Comparison of ENCODE assay signal across 19 mouse cellular contexts in genomic region chr9:84262151-84262550, GRCm38 (mm10).
DNase-seq lines count a peak whose midpoint lies in the region; ATAC-seq and TF ChIP-seq lines count a peak whose summit lies in the region.
"Had no signal": no experiment of that assay in that cellular context is flagged by ENCODE, and none has a peak within 500 bp of the region (broad histone marks: within the 10 kb centered on the region; RNA-seq: fewer than 3 reads in every experiment).

No protein-coding gene starts in this region.

- H3K4me2 ChIP-seq in intestine, embryonic 14.5 days (ENCODE audit: low read length), result no peak overlapping the region
- H3K4me2 ChIP-seq in intestine, postnatal 0 days (replicated peaks; ENCODE audit: low read depth), result no peak overlapping the region
- H3K4me2 ChIP-seq in kidney, postnatal 0 days (ENCODE audit: low read length), result no peak overlapping the region
- H3K4me2 ChIP-seq: heart, embryonic 12.5 days had no signal

- intact Hi-C loops in left cerebral cortex, postnatal 4 days (cut with DNase I), result no loop called here

- no peak overlapping the region for H3K27ac ChIP-seq in intestine, embryonic 14.5 days (ENCODE audit: low read depth)
- no peak overlapping the region for H3K27ac ChIP-seq in intestine, postnatal 0 days (ENCODE audit: low read depth, low read length)
- H3K27ac ChIP-seq in kidney, postnatal 0 days, result no peak overlapping the region
- H3K27ac ChIP-seq: embryonic facial prominence, embryonic 10.5 days; gastrocnemius, adult 2 months had no signal

- DNase-seq in intestine, embryonic 14.5 days (ENCODE audit: low spot score), result peak; percentile 52
- DNase-seq in kidney, postnatal 0 days (ENCODE audit: low spot score), result peak; percentile 74
- DNase-seq in kidney, adult 11 months, result no peak
- peak; percentile 6 for DNase-seq in left cerebral cortex, postnatal 4 days
- DNase-seq in left cerebral cortex, adult 8-10 months (ENCODE audit: low spot score in 2 of 2), result no peak
- DNase-seq in urinary bladder, postnatal 14 days (ENCODE audit: low spot score), result peak; percentile 28
- DNase-seq in urinary bladder, postnatal 10 days (ENCODE audit: low spot score), result no peak
- DNase-seq: adrenal gland, adult 8-10 months; adrenal gland, postnatal 36 days; B cell, adult 2 months; cerebellum, adult 2 months; gastrocnemius, adult 2 months; gastrocnemius, postnatal 25 days had no signal

- WGBS in intestine, embryonic 14.5 days, result 33% methylated on average over 5 of the region's 5 CpGs
- WGBS in intestine, postnatal 0 days, result 54% methylated on average over 5 of the region's 5 CpGs
- 35% methylated on average over 5 of the region's 5 CpGs for WGBS in kidney, postnatal 0 days

- H3K9ac ChIP-seq in intestine, embryonic 14.5 days (ENCODE audit: low read length), result no peak overlapping the region
- no peak overlapping the region for H3K9ac ChIP-seq in intestine, postnatal 0 days (ENCODE audit: low read depth, low read length)
- H3K9ac ChIP-seq in kidney, postnatal 0 days (ENCODE audit: low read depth, low read length), result no peak overlapping the region
- H3K9ac ChIP-seq: heart, embryonic 12.5 days had no signal

- no peaks in the 10 kb centered on the region for H3K27me3 ChIP-seq in intestine, embryonic 14.5 days (replicated peaks; ENCODE audit: control insufficient read depth, insufficient read depth, low read length)
- H3K27me3 ChIP-seq in intestine, postnatal 0 days (replicated peaks; ENCODE audit: control insufficient read depth, insufficient read depth, low read length), result no peaks in the 10 kb centered on the region
- no peaks in the 10 kb centered on the region for H3K27me3 ChIP-seq in kidney, postnatal 0 days (ENCODE audit: insufficient read depth, low read length)
- H3K27me3 ChIP-seq: heart, embryonic 12.5 days had no signal

- H3K9me3 ChIP-seq in intestine, embryonic 14.5 days (ENCODE audit: control insufficient read depth, low read length), result no peaks in the 10 kb centered on the region
- no peaks in the 10 kb centered on the region for H3K9me3 ChIP-seq in intestine, postnatal 0 days (ENCODE audit: control insufficient read depth)
- H3K9me3 ChIP-seq in kidney, postnatal 0 days (replicated peaks; ENCODE audit: low read length), result no peaks in the 10 kb centered on the region
- H3K9me3 ChIP-seq: embryonic facial prominence, embryonic 10.5 days; G1E; heart, embryonic 12.5 days had no signal

- no peak for ATAC-seq in intestine, embryonic 14.5 days (replicated peaks; ENCODE audit: low FRiP score, low TSS enrichment, low read depth)
- ATAC-seq in intestine, postnatal 0 days, result no peak
- ATAC-seq in kidney, postnatal 0 days (replicated peaks; ENCODE audit: low FRiP score, low read depth), result peak; percentile 71; the same call in 1 of the 2 replicates
- ATAC-seq: CD4-positive, CD25-positive, alpha-beta regulatory T cell, adult 4 months; forebrain, embryonic 14.5 days had no signal

- H3K4me1 ChIP-seq in intestine, embryonic 14.5 days (replicated peaks; ENCODE audit: control insufficient read depth, insufficient read depth, low read length), result no peaks in the 10 kb centered on the region
- H3K4me1 ChIP-seq in intestine, postnatal 0 days (replicated peaks; ENCODE audit: control insufficient read depth, insufficient read depth, low read length), result no peaks in the 10 kb centered on the region
- H3K4me1 ChIP-seq in kidney, postnatal 0 days (replicated peaks; ENCODE audit: insufficient read depth, low read length), result no peaks in the 10 kb centered on the region
- H3K4me1 ChIP-seq: heart, embryonic 12.5 days had no signal

- H3K36me3 ChIP-seq in intestine, embryonic 14.5 days (ENCODE audit: control insufficient read depth, insufficient read depth, low read length), result no peaks in the 10 kb centered on the region
- H3K36me3 ChIP-seq in intestine, postnatal 0 days (ENCODE audit: control insufficient read depth, insufficient read depth), result no peaks in the 10 kb centered on the region
- no peaks in the 10 kb centered on the region for H3K36me3 ChIP-seq in kidney, postnatal 0 days (ENCODE audit: insufficient read depth, low read length)
- H3K36me3 ChIP-seq: embryonic facial prominence, embryonic 10.5 days; G1E; heart, embryonic 12.5 days had no signal

- no peak overlapping the region for H3K4me3 ChIP-seq in intestine, embryonic 14.5 days (ENCODE audit: low read depth, low read length)
- no peak overlapping the region for H3K4me3 ChIP-seq in intestine, postnatal 0 days (ENCODE audit: low read depth, low read length)
- no peak overlapping the region for H3K4me3 ChIP-seq in kidney, postnatal 0 days (replicated peaks; ENCODE audit: low read depth, low read length)
- H3K4me3 ChIP-seq: embryonic facial prominence, embryonic 10.5 days; gastrocnemius, adult 2 months; heart, embryonic 12.5 days had no signal

- TF ChIP-seq CTCF in intestine, postnatal 0 days (IDR thresholded peaks at IDR 0.05; ENCODE audit: low read depth), result no peak
- no peak for TF ChIP-seq CTCF in kidney, postnatal 0 days (IDR thresholded peaks at IDR 0.05; ENCODE audit: low read depth)

Comparison
In these comparisons a context has a peak if more than half of its experiments do, and no peak if none do; other contexts are left out.
1. DNase-seq: peak in intestine, embryonic 14.5 days (single experiment), kidney, postnatal 0 days (single experiment), left cerebral cortex, postnatal 4 days (single experiment) and urinary bladder, postnatal 14 days (single experiment); none in kidney, adult 11 months (single experiment), left cerebral cortex, adult 8-10 months (0 of 2) and urinary bladder, postnatal 10 days (single experiment).